Mouse (Mus musculus) thymus, postnatal 4 days (tissue): ENCODE results near the gene Arhgap10.

Experiments used
- DNase-seq: peaks from one replicate; pipeline ENCODE4 v3.0.0; 2021

Gene Arhgap10

DNA sequence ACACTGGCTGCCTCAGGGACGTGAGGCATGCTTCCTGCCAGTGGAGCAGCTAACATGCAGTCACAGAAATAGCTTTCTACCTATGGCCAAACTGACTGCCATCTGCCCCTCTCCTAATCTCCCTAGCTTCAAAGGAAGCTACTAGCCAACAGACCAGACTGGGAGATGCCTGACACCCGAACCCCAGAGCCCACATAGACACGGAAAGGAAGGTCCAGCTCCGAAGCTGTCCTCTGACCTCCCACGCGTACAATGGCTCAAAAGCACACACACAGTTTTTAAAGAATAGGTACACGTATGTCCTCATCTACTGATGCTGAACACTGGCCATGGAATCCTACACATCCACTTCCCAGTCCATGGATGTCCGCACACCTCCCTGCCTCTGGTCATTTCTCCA lies 2.0 kb downstream of the Arhgap10 start:
- DNase-seq = no peak

DNA sequence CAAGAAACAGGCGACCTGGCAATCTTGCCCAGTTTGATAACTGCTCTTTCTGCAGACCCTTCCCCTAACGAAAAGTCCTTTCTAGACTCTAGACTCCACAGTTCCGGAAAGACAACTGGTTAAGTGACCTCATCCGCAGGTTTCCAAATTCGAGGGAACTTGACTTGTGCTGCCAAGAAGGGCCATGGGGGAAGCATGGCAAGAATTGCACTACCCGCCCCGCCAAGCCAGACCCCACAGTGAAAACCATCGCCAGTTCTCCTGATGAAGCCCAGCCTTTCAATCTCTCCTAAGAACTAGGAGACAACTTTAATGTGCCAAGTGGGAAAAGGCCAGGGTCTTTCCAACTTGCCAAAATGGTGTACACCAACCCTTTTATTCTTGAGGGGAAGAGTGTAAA lies 2.6 kb downstream of the Arhgap10 start:
- DNase-seq = no peak

DNA sequence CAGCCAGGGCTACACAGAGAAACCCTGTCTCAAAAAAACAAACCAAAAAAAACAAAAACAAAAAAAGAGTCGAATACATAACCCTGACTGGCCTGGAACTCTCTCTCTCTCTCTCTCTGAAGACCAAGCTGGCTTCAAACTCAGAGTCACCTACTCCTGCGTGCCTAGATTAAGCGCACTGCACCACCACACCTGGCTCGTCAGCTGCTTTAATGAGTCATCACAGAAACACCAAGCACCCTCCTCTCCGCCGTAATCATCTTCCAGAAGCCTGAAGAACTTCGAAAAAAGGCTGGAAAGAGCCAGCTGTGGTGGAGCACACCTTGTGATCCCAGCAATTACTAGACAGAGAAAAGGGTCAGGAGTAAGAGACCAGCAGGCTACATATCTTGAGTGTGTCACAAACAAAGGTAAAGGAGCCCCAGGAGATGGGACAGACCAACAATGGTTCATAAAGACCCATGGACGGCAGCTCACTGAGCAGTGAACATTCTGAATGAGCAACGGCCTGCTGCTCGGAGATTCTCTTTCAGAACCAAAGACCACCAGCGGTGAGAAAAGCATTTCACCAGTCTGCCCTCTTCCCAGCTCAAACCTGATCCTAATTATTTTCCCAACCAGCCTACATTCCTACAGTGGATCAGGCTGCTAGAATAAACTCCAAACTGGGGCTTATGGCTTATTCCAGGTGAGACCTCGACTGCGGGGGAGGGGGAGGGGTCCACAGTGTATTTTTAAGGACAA lies 5.8 kb downstream of the Arhgap10 start:
- DNase-seq = no peak

DNA sequence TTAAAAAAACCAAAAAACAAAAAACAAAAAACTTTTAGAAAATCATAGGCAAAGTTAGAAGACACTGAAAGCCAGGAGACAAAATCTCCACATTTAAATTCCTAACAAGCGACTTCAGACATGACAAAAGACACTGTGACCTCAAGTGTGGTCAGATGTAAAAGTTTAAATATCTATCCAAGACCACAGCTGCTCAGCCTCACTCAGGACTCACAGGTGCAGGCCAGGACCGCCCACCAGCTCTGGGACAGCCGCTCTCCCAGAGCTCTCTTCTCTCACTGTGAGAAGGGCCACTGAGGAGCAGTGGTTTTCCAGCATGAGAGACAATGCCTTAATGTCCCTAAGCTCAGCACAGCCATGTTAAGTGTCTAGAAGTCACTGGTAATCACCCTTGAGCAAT lies 7.3 kb downstream of the Arhgap10 start:
- DNase-seq = no peak

DNA sequence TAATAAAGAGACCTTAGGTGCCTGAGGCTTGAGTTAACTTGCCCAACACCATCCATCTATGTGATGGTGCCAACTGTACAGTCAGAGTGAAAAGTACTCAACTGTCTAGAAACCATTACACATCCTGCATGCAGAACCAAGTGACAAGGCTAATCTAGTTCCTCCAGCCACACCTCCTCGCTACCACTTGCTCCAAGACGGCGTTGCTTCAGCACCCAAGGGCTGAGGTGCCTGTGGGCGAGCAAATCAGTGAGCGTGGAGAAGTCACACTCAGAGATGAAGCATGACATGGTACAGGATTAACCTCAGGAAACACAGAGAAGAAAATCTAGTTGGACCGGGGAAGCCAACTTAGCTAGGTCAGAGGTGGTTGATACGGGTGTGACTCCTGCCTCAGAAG lies 8.7 kb downstream of the Arhgap10 start:
- no peak for DNase-seq

DNA sequence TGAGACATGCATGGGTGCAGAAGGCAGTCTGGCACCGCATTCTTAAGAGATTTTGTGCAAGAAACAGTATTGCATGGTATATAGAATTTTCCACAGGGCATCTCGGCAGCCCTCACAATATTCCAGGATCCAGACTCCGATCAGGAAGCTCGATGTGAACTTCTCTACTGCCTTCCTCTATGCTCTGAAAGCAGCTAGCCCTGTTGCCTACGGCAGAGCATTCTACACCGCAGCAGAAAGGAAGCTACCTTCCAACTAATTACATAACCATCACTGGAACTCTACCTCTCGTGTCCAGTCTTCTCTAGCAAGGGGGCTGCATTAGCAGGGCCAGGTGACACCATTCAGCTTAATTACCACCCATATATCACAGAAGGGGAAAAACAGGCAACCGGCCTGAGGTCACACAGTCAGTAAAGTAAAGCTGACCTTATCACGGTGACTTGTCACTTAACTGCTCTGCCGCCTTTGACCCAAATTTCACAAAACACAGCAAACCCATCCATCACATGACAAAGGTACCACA lies 10.2 kb downstream of the Arhgap10 start:
- no peak for DNase-seq

DNA sequence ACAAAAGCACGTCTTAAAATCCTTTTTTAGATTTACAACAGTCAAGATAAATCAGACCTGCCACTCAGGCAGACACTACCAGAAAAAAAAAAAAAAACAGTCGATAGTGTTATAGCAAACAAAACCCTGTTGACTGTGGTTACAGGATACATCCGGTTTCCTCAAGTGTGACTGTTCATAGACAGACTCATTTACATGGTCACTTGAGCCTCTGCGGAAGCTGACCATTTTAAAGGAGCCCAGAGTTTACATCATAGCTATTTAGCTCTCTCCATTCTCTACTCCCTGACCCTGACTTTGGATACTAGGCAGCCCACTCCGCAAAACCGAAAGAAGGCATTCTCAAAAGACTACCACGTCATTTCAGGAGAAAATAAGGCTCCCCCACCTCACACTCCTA lies 11.2 kb downstream of the Arhgap10 start:
- no peak for DNase-seq

DNA sequence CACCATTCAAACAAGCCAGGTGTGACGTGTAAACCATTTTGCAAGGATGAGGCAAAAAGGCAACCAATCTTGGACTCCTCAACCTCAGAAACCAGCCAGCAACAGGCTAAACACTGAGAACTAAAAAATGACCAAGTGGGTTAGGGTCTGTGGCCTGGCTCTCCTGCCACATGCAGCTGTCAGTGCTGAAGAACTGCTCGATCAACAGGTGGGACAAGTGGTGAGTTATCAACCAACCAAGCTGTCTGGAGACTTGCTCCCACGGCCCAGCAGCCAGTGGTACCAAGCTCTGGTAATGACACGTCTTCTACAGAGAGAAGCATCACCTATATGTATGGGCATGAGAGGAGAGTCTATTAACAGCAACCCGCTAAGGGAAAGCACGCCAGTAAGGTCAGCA lies 15.2 kb downstream of the Arhgap10 start:
- no peak for DNase-seq

DNA sequence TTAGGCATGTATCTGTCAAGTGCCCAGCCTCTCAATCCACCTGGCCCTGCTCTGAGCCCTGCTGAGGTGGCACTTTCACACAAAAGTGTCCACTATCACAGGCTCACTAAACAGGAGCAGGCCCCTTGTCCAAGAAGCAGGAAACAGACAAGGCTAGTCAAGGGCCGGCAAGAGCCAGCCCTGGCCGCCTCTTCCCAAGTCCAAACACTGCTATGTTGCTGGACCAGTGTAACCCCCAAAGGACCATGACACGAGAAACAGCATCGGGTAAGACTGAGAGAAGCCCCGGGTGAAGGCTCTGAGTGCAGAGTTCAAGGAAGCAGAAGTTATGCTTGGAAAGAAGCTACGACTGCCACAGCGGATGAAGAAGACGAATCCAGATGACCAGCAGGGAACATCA lies 16.6 kb downstream of the Arhgap10 start:
- no peak for DNase-seq

DNA sequence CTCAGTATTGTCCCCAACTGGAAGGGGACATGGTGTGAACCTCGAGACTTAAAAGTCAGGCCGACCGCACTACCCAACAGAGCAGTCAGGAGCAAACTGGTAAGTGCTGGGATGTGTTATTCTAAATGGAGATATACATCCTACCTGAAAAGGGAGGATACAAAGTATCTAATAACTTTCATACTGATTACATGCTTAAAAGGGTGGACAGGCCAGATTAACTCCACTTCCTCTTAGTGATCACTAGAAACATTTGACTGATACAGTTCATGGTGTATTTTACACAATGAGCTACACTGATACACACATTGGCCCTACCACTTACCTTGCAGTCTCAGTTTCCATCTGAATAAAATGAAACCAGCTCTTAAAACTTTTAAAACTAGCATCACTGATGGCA lies 17.5 kb downstream of the Arhgap10 start:
- no peak for DNase-seq

DNA sequence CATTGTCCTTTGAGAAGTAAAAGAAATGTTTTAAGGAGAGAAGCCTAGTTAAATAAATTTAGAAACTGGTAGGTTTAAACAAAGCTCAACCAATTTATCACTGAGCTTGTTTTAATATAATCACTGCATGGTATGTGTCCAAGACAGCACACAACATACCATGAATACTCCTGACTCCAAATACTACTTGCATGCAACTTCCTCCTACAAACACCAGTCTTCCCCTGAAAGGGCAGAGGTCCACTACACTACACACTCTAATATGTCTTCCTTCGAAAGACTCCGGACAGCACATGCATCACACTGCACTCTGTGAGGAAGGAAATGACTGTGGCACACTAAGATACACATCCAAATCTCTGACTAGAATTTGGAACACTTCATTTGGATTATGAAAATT lies 20.3 kb downstream of the Arhgap10 start:
- no peak for DNase-seq

DNA sequence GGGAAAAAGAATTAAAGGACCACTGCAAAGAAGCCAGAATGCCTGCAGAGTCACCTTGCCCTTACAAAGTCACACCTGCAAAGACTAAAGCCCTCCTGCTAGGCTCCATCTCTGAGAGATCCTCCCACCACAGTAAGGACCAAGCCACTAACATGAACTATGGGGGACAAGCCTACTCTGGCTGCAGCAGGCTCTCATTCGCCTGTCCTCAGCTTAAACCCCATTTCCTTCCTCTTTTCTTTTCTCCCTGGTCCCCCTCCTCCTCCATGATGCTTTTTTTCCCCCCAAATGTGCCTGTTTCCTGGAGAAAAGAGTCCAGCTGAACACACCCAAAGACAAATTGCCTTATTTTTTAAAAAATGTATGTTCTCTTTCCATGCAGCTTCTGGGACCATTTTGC lies 21.5 kb downstream of the Arhgap10 start:
- DNase-seq = no peak

DNA sequence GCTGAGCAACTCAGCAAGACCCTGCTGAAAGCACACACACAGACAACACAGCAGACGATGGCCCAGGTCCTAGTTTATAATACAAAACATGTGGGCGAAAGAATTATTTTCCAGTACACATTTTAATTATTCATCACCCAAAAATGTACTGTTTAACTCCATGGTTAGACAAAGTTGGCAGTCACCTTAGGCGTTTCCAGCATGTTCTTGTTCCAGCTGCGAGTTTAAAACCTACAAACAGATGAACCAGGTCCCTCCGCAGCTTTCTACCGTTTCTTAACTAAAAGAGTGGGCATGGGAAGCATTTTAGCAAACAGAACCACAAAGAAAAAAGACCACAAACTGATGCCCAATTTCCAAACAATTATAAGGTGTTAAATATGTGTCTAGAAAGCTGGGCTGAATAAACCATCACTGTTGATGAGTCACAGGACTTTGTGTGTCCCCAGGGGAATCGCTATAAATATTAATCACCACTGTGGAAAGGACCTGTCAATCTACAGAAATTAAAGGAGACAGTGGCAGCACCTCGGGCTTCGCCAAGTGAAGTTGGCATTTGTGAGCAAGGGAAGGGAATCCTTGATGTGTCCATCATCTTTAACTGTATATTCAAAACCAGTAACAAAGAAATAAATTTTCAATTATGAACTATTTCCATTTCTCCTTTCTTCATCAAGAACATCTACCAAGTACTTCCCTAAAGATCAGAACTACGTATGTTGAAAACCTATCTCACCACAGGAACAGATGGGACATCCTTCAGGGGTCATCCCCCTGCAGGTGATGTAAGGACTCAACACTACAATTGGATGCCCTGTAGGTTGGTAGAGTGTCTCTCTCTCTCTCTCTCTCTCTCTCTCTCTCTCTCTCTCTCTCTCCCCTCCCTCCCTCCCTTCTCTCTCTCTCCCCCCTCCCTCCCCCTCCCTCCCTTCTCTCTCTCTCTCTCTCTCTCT lies 23.1 kb downstream of the Arhgap10 start:
- no peak for DNase-seq

DNA sequence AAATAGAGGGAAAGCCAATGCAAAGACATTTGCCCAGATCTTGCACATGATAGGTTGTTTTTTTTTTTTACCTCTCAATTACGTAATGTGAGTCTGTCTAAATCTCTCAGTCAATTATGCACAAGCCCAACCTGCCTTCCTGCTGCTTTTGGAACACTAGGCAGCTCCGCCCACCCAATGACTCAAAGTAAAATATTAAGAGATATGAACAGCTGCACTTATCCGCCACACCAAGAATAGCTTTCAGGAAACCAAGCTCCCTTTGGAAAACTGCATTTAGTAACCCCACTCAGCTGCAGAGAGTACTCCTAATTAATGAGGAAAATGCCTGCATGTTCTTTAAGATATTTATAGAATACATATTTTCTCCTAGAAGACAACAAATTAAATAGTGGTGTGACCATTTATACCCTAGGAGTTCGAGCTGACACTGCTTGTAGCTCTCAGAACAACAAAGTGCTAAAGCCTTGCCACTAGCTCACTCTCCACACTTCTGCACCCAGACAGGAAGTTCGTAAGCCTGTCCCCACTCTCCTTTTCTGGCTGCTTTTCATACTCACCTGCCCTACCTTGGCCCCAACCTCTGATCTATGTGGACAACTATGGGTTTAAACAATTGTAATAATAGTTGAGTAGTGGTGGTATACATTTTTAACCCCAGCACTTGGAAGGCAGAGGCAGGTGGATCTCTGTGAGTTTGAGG lies 25.2 kb downstream of the Arhgap10 start:
- no peak for DNase-seq

DNA sequence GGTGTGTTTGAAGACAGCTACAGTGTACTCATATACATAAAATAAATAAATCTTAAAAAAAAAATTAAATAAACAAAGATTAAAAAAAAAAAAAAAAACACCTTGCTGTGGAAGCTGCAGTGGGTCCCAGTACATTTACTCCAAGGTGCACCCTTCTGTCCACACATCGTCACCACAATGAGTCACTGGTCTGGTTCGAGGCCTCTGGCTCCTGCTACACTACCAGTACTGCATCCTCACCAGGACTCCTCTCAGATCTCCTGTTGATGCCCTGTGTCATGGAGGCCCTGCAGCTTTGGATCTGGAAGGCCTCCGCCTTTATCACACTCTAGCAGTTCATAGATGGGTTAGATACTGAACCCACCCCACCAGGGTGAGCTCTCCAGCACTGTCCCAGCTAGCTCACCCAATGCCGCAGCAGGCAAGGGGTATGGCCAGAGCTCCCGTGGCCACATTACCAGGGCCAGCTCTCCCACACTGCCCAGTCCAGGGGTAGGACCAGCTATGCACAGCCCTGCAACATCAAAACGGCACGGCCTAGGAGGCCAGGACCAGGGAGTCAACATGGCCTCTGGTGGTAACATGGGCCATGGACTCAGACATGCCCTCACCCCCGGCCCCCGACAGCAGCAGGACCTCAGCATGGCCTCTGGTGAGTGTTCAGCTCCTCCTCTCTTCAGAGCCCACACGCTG lies 26.4 kb downstream of the Arhgap10 start:
- DNase-seq = no peak

DNA sequence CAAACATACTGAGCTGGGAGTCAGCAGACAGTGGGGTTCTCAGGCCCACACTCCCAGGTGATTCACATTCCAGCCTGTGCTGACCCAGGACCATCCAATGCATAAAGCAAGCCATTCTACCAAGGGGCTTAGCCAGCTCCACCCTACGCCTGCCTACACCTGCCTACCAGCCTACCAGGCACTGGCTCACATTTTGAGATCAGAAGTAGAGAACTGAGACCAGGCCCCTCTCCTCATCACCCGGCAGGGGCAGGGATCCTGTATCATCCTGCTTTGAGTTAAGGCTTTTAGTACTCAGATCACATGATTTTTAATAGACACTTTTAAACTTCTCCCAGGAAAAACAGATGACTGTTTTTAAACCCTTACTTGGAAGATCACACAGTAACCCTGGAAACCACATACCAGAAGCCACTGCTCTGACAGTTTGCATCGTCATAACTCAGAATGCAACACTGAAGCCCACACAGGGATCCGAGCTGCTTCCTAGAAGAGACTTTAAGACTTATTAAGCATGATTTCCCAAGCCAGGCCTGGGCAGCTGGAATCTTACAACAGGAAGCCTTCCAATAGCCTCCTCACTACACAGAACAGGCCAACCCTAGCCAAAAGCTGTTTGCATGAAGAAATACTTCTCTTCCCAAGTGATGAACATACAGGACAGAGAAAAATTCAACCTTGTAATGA lies 27.5 kb downstream of the Arhgap10 start:
- peak; percentile 46 for DNase-seq

DNA sequence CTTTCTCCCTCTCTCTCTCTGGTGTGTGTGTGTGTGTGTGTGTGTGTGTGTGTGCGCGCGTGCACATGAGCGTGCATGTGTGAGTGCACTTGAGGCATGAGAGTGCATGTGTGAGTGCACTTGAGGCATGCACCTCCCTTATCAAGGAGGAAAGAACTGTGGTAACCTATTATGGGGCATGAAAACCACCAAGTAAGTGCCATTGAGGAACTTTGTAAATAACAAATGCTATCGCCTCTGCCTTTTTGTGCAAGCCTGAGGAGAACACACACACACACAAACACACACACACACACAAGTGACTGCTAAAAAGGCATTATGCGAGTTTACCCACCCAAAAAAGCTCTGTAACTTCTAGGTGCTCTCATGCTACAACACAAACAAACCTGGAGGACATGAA lies 28.5 kb downstream of the Arhgap10 start:
- no peak for DNase-seq

DNA sequence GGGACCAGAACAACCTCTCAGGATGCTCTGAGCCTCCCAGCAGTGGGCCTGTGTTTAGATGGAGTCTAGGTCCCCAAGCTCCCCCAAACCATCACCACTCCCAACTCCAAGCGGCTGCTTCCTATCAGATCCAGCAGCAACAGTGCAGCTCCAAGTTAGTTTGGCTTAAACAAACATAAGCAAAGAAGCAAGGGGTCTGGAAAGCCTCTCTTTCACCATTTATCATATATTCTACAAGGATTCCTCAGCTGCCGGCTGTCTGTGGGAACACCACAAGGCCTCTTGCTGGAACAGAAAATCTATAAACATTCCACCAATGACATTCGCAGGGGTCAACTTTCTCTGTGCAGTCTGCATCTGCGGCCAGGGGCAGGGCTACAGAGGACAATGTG lies 29.5 kb downstream of the Arhgap10 start:
- no peak for DNase-seq

DNA sequence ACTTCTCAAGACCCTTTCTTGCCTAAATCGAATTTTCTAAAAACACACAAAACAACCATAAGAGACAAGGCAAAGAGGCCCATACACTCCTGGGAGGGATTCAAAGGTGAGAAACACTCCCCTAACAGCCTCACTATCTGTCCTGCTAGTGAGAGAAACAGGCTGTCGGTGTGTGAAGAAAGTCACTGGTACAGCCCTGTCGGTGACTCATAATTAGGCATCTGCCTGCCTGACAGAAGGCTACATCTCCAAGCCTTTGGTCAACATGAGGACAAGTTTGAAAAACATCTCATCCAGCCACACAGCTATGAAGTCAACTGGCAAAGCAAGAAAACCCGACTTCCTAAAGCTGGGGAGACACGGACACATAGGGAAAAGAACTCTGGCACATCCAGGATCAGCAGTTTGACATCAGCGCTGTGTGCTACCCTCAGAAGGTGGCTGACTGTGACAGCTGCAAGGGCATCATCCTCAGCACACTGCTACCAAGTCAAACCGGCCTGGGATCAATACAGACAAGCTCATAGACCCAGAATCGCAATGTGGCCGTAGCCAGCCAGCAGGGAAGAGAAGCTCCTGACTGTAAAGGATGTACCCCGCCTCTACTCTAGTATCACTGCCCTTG lies 30.1 kb downstream of the Arhgap10 start:
- DNase-seq = no peak

DNA sequence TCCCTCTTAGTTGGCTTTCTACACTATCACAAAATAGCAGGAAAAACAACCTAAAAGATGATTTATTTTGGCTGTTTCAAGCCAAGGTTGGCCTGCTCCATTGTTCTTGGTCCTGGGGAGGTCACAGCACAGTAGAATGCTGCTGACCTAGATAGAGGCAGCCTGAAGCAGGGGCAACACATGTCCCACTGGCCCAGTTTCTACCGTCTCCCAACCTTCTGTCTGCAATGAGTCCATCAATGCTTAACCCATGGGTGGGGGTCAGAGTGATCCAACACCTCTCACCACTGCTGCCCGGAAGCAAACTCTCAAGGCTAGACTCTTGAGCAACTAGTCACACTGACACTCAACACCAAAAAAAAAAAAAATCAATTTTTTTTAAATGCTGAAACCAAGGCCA lies 31.0 kb downstream of the Arhgap10 start:
- DNase-seq = no peak

DNA sequence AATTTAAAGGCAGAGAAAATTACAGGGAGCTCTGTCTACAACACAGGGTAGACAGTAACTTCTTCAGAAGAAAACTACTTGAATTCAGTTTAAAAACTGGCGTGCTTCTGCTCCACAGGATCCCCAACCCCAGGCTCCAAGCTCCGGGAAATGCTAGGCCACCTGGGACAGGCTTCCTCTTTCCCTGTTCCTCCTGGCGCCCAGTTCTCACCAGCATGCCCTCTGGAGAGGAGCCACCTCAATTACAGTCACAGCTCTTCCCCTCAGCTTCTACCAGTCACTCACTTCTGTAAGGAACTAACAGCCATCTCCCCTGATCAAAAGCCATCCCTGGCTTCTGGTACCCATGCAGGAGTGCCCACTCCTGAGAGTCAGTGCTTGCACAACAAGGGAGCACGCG lies 32.9 kb downstream of the Arhgap10 start:
- DNase-seq = no peak

DNA sequence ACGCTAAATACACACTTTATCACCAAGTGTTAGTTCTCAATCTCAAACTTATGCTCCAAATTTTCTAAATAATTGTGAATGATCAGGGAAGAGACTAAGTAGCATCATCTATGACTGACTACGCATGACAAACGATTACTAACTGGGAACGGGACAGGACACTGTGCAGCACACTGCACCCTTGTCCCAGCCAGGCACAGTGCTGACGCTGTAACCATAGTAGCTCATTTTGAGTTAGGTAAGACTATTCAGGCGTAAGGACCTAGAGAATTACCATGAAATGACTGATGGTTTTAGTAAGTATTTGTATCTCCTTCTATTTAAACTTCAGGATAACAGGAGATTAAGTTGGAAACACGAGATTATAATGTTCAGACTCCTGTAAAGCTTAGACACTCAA lies 33.5 kb downstream of the Arhgap10 start:
- DNase-seq = no peak
